Mouse (Mus musculus) cortical plate, adult 2 months (tissue): ENCODE results near the gene Fbxo42.

ENCODE experiments used
- CTCF ChIP-seq: fragments of 200-500 bp; IDR thresholded peaks from 2 replicates; pipeline ENCODE4 v1.5.1; 2011; ENCODE audit warnings: mild to moderate bottlenecking, control low read depth, low read length; ENCODE audit not compliant: insufficient read depth; ENCODE audit errors: extremely low read depth
- POLR2A ChIP-seq: fragments of 200-500 bp; IDR thresholded peaks from 2 replicates; pipeline ENCODE4 v1.6.1; 2011; ENCODE audit warnings: mild to moderate bottlenecking, low read length, control low read depth; ENCODE audit not compliant: insufficient read depth; ENCODE audit errors: extremely low read depth

GRCm38 (mm10) chr4:141213342-141213741, 65.6 kb downstream of the Fbxo42 start:
- no peak for TF ChIP-seq CTCF
- no peak for TF ChIP-seq POLR2A
